Mouse (Mus musculus): ENCODE data around the gene Gtf2a2. TPM values are rescaled to one million over a fixed set of nuclear protein-coding genes. Genes with fewer than 3 reads are reported as not detected.
"Not testable (repeated sequence)": the region's sequence is repeated elsewhere in the genome, so short reads cannot be mapped to it uniquely, and the experiment has no call there.

The Gtf2a2 gene
- polyA plus RNA-seq, 1 experiment from 2014 or later: 196 TPM

- DNase-seq (ENCODE audit: low spot score): no peak
- no peaks in the 10 kb centered on the region for H3K4me1 ChIP-seq
- H3K27ac ChIP-seq (replicated peaks): no peak overlapping the region
- H3K9me3 ChIP-seq: no peaks in the 10 kb centered on the region
- H3K36me3 ChIP-seq (replicated peaks): peaks cover 98% of the 10 kb centered on the region
- H3K27me3 ChIP-seq (replicated peaks; ENCODE audit: low read depth, poor library complexity, severe bottlenecking): no peaks in the 10 kb centered on the region
- 88% methylated on average over 1 of the region's 1 CpGs for WGBS
- H3K4me3 ChIP-seq: no peak overlapping the region
Measured at GRCm38 (mm10) chr9:69999318-69999717, 13.0 kb upstream of the Gtf2a2 start.

- Histone ChIP-seq H3K9me3 (no peaks in the 10 kb centered on the region), H3K27me3 (replicated peaks; ENCODE audit: low read depth, poor library complexity, severe bottlenecking) (no peaks in the 10 kb centered on the region), H3K36me3 (replicated peaks) (peaks cover 100% of the 10 kb centered on the region), H3K27ac (replicated peaks) (no peak overlapping the region), H3K4me3 (no peak overlapping the region), H3K4me1 (no peaks in the 10 kb centered on the region)
- no peak for DNase-seq (ENCODE audit: low spot score)
- WGBS: 93% methylated on average over 10 of the region's 10 CpGs
Measured at GRCm38 (mm10) chr9:70003516-70003915, 8.8 kb upstream of the Gtf2a2 start.

- WGBS: 95% methylated on average over 5 of the region's 5 CpGs
- DNase-seq (ENCODE audit: low spot score): no peak
- peaks cover 95% of the 10 kb centered on the region for H3K36me3 ChIP-seq (replicated peaks)
- H3K27ac ChIP-seq (replicated peaks): no peak overlapping the region
- no peak overlapping the region for H3K4me3 ChIP-seq
- no peaks in the 10 kb centered on the region for H3K9me3 ChIP-seq
- no peaks in the 10 kb centered on the region for H3K27me3 ChIP-seq (replicated peaks; ENCODE audit: low read depth, poor library complexity, severe bottlenecking)
- no peaks in the 10 kb centered on the region for H3K4me1 ChIP-seq
Measured at GRCm38 (mm10) chr9:70006984-70007383, 5.4 kb upstream of the Gtf2a2 start.

GRCm38 (mm10) chr9:70007506-70008248, 4.7 kb upstream of the Gtf2a2 start:
- H3K4me1 ChIP-seq: no peaks in the 10 kb centered on the region
- 89% methylated on average over 14 of the region's 14 CpGs for WGBS
- H3K9me3 ChIP-seq: no peaks in the 10 kb centered on the region
- no peak overlapping the region for H3K27ac ChIP-seq (replicated peaks)
- H3K4me3 ChIP-seq: no peak overlapping the region
- DNase-seq (ENCODE audit: low spot score): no peak
- H3K27me3 ChIP-seq (replicated peaks; ENCODE audit: low read depth, poor library complexity, severe bottlenecking): no peaks in the 10 kb centered on the region
- H3K36me3 ChIP-seq (replicated peaks): peaks cover 88% of the 10 kb centered on the region

GRCm38 (mm10) chr9:70009754-70010304, 2.5 kb upstream of the Gtf2a2 start:
- WGBS: 90% methylated on average over 8 of the region's 8 CpGs
- H3K27ac ChIP-seq (replicated peaks): no peak overlapping the region
- no peaks in the 10 kb centered on the region for H3K9me3 ChIP-seq
- H3K4me1 ChIP-seq: peaks cover 15% of the 10 kb centered on the region
- peaks cover 66% of the 10 kb centered on the region for H3K36me3 ChIP-seq (replicated peaks)
- no peak for DNase-seq (ENCODE audit: low spot score)
- no peaks in the 10 kb centered on the region for H3K27me3 ChIP-seq (replicated peaks; ENCODE audit: low read depth, poor library complexity, severe bottlenecking)
- H3K4me3 ChIP-seq: no peak overlapping the region

GRCm38 (mm10) chr9:70010781-70011473, 1.4 kb upstream of the Gtf2a2 start:
- Histone ChIP-seq H3K36me3 (replicated peaks) (peaks cover 60% of the 10 kb centered on the region), H3K9me3 (no peaks in the 10 kb centered on the region)

GRCm38 (mm10) chr9:70011537-70012407, 578 bp upstream of the Gtf2a2 start:
- Histone ChIP-seq H3K9me3 (no peaks in the 10 kb centered on the region), H3K4me3 (peak overlapping the region; percentile 94), H3K27me3 (replicated peaks; ENCODE audit: low read depth, poor library complexity, severe bottlenecking) (no peaks in the 10 kb centered on the region), H3K36me3 (replicated peaks) (peaks cover 59% of the 10 kb centered on the region), H3K4me1 (peaks cover 15% of the 10 kb centered on the region), H3K27ac (replicated peaks) (peak overlapping the region; percentile 97; the same call in 1 of the 2 replicates)
- no peak for DNase-seq (ENCODE audit: low spot score)
- WGBS: 65% methylated on average over 14 of the region's 14 CpGs

More at GRCm38 (mm10) chr9:70010781-70011473, 1.4 kb upstream of the Gtf2a2 start:
- peaks cover 15% of the 10 kb centered on the region for H3K4me1 ChIP-seq
- DNase-seq (ENCODE audit: low spot score): no peak
- H3K27me3 ChIP-seq (replicated peaks; ENCODE audit: low read depth, poor library complexity, severe bottlenecking): no peaks in the 10 kb centered on the region
- H3K27ac ChIP-seq (replicated peaks): no peak overlapping the region
- WGBS: 94% methylated on average over 5 of the region's 5 CpGs
- no peak overlapping the region for H3K4me3 ChIP-seq

- no peaks in the 10 kb centered on the region for H3K27me3 ChIP-seq (replicated peaks; ENCODE audit: low read depth, poor library complexity, severe bottlenecking)
- H3K4me1 ChIP-seq: peaks cover 15% of the 10 kb centered on the region
- H3K36me3 ChIP-seq (replicated peaks): peaks cover 46% of the 10 kb centered on the region
- no peak overlapping the region for H3K4me3 ChIP-seq
- no peak overlapping the region for H3K27ac ChIP-seq (replicated peaks)
- no peak for DNase-seq (ENCODE audit: low spot score)
- WGBS: 95% methylated on average over 2 of the region's 2 CpGs
- H3K9me3 ChIP-seq: no peaks in the 10 kb centered on the region
Measured at GRCm38 (mm10) chr9:70015632-70016031, 3.3 kb downstream of the Gtf2a2 start.

GRCm38 (mm10) chr9:70018879-70019278, 6.5 kb downstream of the Gtf2a2 start:
- Histone ChIP-seq H3K9me3 (no peaks in the 10 kb centered on the region), H3K4me1 (peaks cover 6% of the 10 kb centered on the region), H3K27ac (replicated peaks) (no peak overlapping the region), H3K4me3 (no peak overlapping the region), H3K27me3 (replicated peaks; ENCODE audit: low read depth, poor library complexity, severe bottlenecking) (no peaks in the 10 kb centered on the region), H3K36me3 (replicated peaks) (peaks cover 62% of the 10 kb centered on the region)
- DNase-seq (ENCODE audit: low spot score): no peak

- H3K36me3 ChIP-seq (replicated peaks): peaks cover 51% of the 10 kb centered on the region
- H3K4me1 ChIP-seq: no peaks in the 10 kb centered on the region
- H3K27ac ChIP-seq (replicated peaks): no peak overlapping the region
- H3K4me3 ChIP-seq: no peak overlapping the region
- WGBS: 84% methylated on average over 1 of the region's 1 CpGs
- H3K9me3 ChIP-seq: no peaks in the 10 kb centered on the region
- no peaks in the 10 kb centered on the region for H3K27me3 ChIP-seq (replicated peaks; ENCODE audit: low read depth, poor library complexity, severe bottlenecking)
- no peak for DNase-seq (ENCODE audit: low spot score)
Measured at GRCm38 (mm10) chr9:70021610-70022009, 9.3 kb downstream of the Gtf2a2 start.

- Histone ChIP-seq H3K36me3 (replicated peaks) (peaks cover 46% of the 10 kb centered on the region), H3K4me1 (no peaks in the 10 kb centered on the region), H3K27me3 (replicated peaks; ENCODE audit: low read depth, poor library complexity, severe bottlenecking) (no peaks in the 10 kb centered on the region), H3K9me3 (no peaks in the 10 kb centered on the region), H3K27ac (replicated peaks) (no peak overlapping the region), H3K4me3 (no peak overlapping the region)
- WGBS: 93% methylated on average over 4 of the region's 4 CpGs
- DNase-seq (ENCODE audit: low spot score): no peak
Measured at GRCm38 (mm10) chr9:70022083-70022482, 9.7 kb downstream of the Gtf2a2 start.

- H3K27ac ChIP-seq (replicated peaks); H3K9me3 ChIP-seq; DNase-seq (ENCODE audit: low spot score); H3K4me1 ChIP-seq; H3K4me3 ChIP-seq; H3K27me3 ChIP-seq (replicated peaks; ENCODE audit: low read depth, poor library complexity, severe bottlenecking): not testable (repeated sequence)
- peaks cover 38% of the 10 kb centered on the region for H3K36me3 ChIP-seq (replicated peaks)
- 63% methylated on average over 1 of the region's 1 CpGs for WGBS
Measured at GRCm38 (mm10) chr9:70023615-70024014, 11.3 kb downstream of the Gtf2a2 start.
